9 mouse cellular contexts compared by ENCODE assay signal in the genomic region with DNA sequence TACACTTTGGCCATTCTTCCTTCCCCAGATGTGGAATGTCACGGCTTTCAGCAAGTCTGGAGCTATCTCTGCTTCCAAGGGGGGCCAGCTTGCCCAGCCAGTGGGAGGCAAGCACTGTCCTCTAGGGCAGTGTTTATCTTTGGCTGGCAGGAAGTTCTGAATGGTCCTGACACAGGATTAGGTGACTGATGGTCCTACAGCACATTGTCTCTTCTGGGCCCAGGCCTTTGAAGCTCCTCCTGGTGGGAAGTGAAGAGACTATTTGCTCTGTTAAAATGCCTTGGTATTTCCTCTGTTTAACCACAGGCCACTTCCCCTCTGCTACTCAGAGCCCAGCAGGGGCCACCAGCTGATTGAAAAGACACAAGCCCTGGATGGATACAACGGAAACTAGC. TPM values are rescaled to one million over a fixed set of nuclear protein-coding genes. Genes with fewer than 3 reads are reported as not detected.
A peak's percentile ranks its signal among the peaks of the same experiment; 100 is the strongest.
DNase-seq lines count a peak whose midpoint lies in the region; ATAC-seq lines count a peak whose summit lies in the region.
"Had no signal": no experiment of that assay in that cellular context is flagged by ENCODE, and none has a peak within 500 bp of the region (broad histone marks: within the 10 kb centered on the region; RNA-seq: fewer than 3 reads in every experiment).

No protein-coding gene starts in this region.

- peaks cover 100% of the 10 kb centered on the region for H3K4me1 ChIP-seq in forebrain, embryonic 10.5 days
- H3K4me1 ChIP-seq in forebrain, embryonic 15.5 days: peaks cover 11% of the 10 kb centered on the region
- peaks cover 87% of the 10 kb centered on the region for H3K4me1 ChIP-seq in limb, embryonic 15.5 days
- peaks cover 65% of the 10 kb centered on the region for H3K4me1 ChIP-seq in neural tube, embryonic 12.5 days

- DNase-seq in forebrain, embryonic 10.5 days (ENCODE audit: extremely low spot score, low spot score): peak; percentile 39
- peak; percentile 12 for DNase-seq in heart, postnatal 25 days (ENCODE audit: low spot score)
- no peak for DNase-seq in cerebellum, postnatal 36 days
- no peak for DNase-seq in layer of hippocampus, adult 9-11 months

- ATAC-seq in forebrain, embryonic 15.5 days (replicated peaks): no peak
- peak; percentile 94 for ATAC-seq in activated CD4-positive, CD25-positive, alpha-beta regulatory T cell, adult 4 months
- no peak for ATAC-seq in limb, embryonic 15.5 days (ENCODE audit: insufficient number of reproducible peaks, low FRiP score, low TSS enrichment, low read depth)
- ATAC-seq in neural tube, embryonic 12.5 days (ENCODE audit: low FRiP score, low read depth): peak; percentile 64; the same call in 1 of the 2 replicates

- 1% methylated on average over 2 of the region's 2 CpGs for WGBS in forebrain, embryonic 10.5 days
- WGBS in forebrain, embryonic 15.5 days: 21% methylated on average over 2 of the region's 2 CpGs
- 24% methylated on average over 2 of the region's 2 CpGs for WGBS in limb, embryonic 15.5 days
- WGBS in neural tube, embryonic 12.5 days: 4% methylated on average over 2 of the region's 2 CpGs

- peak overlapping the region; percentile 30 for H3K4me3 ChIP-seq in forebrain, embryonic 10.5 days
- no peak overlapping the region for H3K4me3 ChIP-seq in forebrain, embryonic 15.5 days
- H3K4me3 ChIP-seq in limb, embryonic 15.5 days: no peak overlapping the region
- H3K4me3 ChIP-seq in neural tube, embryonic 12.5 days: no peak overlapping the region

- no peak overlapping the region for H3K4me2 ChIP-seq in forebrain, embryonic 15.5 days (replicated peaks)
- H3K4me2 ChIP-seq in limb, embryonic 15.5 days: peak overlapping the region; percentile 22; the same call in 1 of the 2 replicates
- H3K4me2 ChIP-seq in neural tube, embryonic 12.5 days (replicated peaks): peak overlapping the region; percentile 38

- peak overlapping the region; percentile 80 for H3K27ac ChIP-seq in forebrain, embryonic 10.5 days
- no peak overlapping the region for H3K27ac ChIP-seq in forebrain, embryonic 15.5 days (replicated peaks)
- H3K27ac ChIP-seq in limb, embryonic 15.5 days: peak overlapping the region; percentile 77
- peak overlapping the region; percentile 26; the same call in 1 of the 2 replicates for H3K27ac ChIP-seq in neural tube, embryonic 12.5 days

- peaks cover 29% of the 10 kb centered on the region for H3K27me3 ChIP-seq in forebrain, embryonic 10.5 days (ENCODE audit: poor library complexity, severe bottlenecking)
- H3K27me3 ChIP-seq in forebrain, embryonic 15.5 days: 0 out of 2 replicates have a peak, but pooled peaks cover 2% of the 10 kb centered on the region
- no peaks in the 10 kb centered on the region for H3K27me3 ChIP-seq in limb, embryonic 15.5 days
- H3K27me3 ChIP-seq in neural tube, embryonic 12.5 days (replicated peaks): 0 out of 2 replicates have a peak, but pooled peaks cover 7% of the 10 kb centered on the region

- intact Hi-C loops in heart, postnatal 25 days (cut with DNase I): loop anchor here (5.0 to 10.0 kb wide), 2 partner anchors 32 to 380 kb away; a partner anchor contains a TSS

- H3K36me3 ChIP-seq in forebrain, embryonic 10.5 days (replicated peaks): no peaks in the 10 kb centered on the region
- H3K36me3 ChIP-seq in forebrain, embryonic 15.5 days: no peaks in the 10 kb centered on the region
- H3K36me3 ChIP-seq in limb, embryonic 15.5 days: no peaks in the 10 kb centered on the region
- H3K36me3 ChIP-seq in neural tube, embryonic 12.5 days: no peaks in the 10 kb centered on the region

- H3K9ac ChIP-seq in forebrain, embryonic 15.5 days (replicated peaks): no peak overlapping the region
- H3K9ac ChIP-seq in limb, embryonic 15.5 days: no peak overlapping the region
- H3K9ac ChIP-seq in neural tube, embryonic 12.5 days: no peak overlapping the region

- no peaks in the 10 kb centered on the region for H3K9me3 ChIP-seq in forebrain, embryonic 10.5 days
- no peaks in the 10 kb centered on the region for H3K9me3 ChIP-seq in forebrain, embryonic 15.5 days
- no peaks in the 10 kb centered on the region for H3K9me3 ChIP-seq in limb, embryonic 15.5 days
- no peaks in the 10 kb centered on the region for H3K9me3 ChIP-seq in neural tube, embryonic 12.5 days

RNA-seq across cellular contexts. Expression of a gene that starts 6.2 kb away (rescaled TPM):
- 7.4 and 9.6 TPM in 2 replicates for polyA plus RNA-seq in forebrain, embryonic 10.5 days (2016; fragmentation: Nextera tagmentation; extraction: Ambion mirVana)
- 1.5 and 1.8 TPM in 2 replicates for polyA plus RNA-seq in forebrain, embryonic 15.5 days (2015; fragmentation: Nextera tagmentation; extraction: Ambion mirVana)
- polyA plus RNA-seq in activated CD4-positive, CD25-positive, alpha-beta regulatory T cell, adult 4 months (2017; shearing (Covaris generic)): under 1 TPM; 0.32 to 0.33 TPM
- total RNA-seq in heart, postnatal 25 days (2021): 1 to 10 TPM; 3.6 to 5.7 TPM
- polyA plus RNA-seq in limb, embryonic 15.5 days (2015; fragmentation: Nextera tagmentation; extraction: Ambion mirVana): 4.7 and 5.7 TPM in 2 replicates
- polyA plus RNA-seq in neural tube, embryonic 12.5 days (2016; fragmentation: Nextera tagmentation; extraction: Ambion mirVana): 4.0 and 4.5 TPM in 2 replicates

RNA-seq across cellular contexts. Expression of a gene that starts 50.7 kb away (rescaled TPM):
- 0.80 and 1.3 TPM in 2 replicates for polyA plus RNA-seq in forebrain, embryonic 10.5 days (2016; fragmentation: Nextera tagmentation; extraction: Ambion mirVana)
- not detected in 2 replicates for polyA plus RNA-seq in forebrain, embryonic 15.5 days (2015; fragmentation: Nextera tagmentation; extraction: Ambion mirVana)
- under 1 TPM in 1 of 2 experiments, not detected in 1; 0.88 TPM for polyA plus RNA-seq in activated CD4-positive, CD25-positive, alpha-beta regulatory T cell, adult 4 months (2017; shearing (Covaris generic))
- not detected for total RNA-seq in heart, postnatal 25 days (2021)
- 0.24 TPM in 1 of 2 replicates, not detected in the other for polyA plus RNA-seq in limb, embryonic 15.5 days (2015; fragmentation: Nextera tagmentation; extraction: Ambion mirVana)
- 0.23 TPM in 1 of 2 replicates, not detected in the other for polyA plus RNA-seq in neural tube, embryonic 12.5 days (2016; fragmentation: Nextera tagmentation; extraction: Ambion mirVana)
- polyA plus RNA-seq: C2C12 had no signal

Comparison
In these comparisons a context has a peak if more than half of its experiments do, and no peak if none do; other contexts are left out.
1. DNase-seq: peak in forebrain, embryonic 10.5 days (single experiment) and heart, postnatal 25 days (single experiment); none in cerebellum, postnatal 36 days (0 of 2) and layer of hippocampus, adult 9-11 months (single experiment).
2. ATAC-seq: peak in activated CD4-positive, CD25-positive, alpha-beta regulatory T cell, adult 4 months (single experiment) and neural tube, embryonic 12.5 days (single experiment); none in forebrain, embryonic 15.5 days (single experiment) and limb, embryonic 15.5 days (single experiment).